Mouse (Mus musculus): ENCODE results near the gene Map3k1. TPM values are rescaled to one million over a fixed set of nuclear protein-coding genes. Genes with fewer than 3 reads are reported as not detected.
A peak's percentile ranks its signal among the peaks of the same experiment; 100 is the strongest.
"Not testable (repeated sequence)": the region's sequence is repeated elsewhere in the genome, so short reads cannot be mapped to it uniquely, and the experiment has no call there.

Map3k1 gene
- total RNA-seq, 2 experiments from 2014 or later, result 82.1 to 87.5 TPM

- no peak for DNase-seq (ENCODE audit: low spot score in 2 of 2)
Measured at GRCm38 (mm10) chr13:111744233-111745000, 64.4 kb downstream of the Map3k1 start.

DNA sequence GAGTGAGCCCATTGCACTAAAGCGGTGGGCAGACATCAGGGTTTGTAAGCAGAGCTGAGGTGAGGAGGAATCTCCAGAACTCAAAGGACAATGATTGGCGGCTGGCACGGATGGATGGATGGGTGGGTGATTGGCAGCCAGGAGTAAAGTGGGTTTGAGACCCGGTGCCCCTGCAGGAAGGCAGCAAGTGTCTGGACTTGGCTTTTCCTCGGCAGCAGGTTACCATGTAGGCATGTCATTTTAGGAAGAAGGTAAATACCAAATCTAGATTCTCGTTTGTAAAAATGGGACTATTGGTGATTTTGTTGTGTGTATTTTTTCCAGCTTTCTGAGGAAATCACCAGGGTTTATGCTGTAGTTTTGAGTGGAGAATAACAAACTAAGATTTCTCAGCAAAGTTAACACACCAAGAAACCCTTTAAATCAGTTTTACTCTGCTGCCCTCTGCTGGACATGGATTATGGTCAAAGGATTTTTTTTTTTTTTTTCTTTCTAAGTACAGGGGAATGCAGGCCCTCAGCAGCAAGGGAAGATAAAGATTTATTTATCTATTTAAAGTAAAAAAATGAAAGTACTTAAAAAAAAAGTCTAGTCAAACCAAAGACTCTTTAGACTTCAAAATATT lies 66.7 kb downstream of the Map3k1 start:
- DNase-seq (ENCODE audit: low spot score in 2 of 2), result no peak

GRCm38 (mm10) chr13:111741204-111741990 lies 67.4 kb downstream of the Map3k1 start:
- DNase-seq (ENCODE audit: low spot score in 2 of 2), result no peak

DNA sequence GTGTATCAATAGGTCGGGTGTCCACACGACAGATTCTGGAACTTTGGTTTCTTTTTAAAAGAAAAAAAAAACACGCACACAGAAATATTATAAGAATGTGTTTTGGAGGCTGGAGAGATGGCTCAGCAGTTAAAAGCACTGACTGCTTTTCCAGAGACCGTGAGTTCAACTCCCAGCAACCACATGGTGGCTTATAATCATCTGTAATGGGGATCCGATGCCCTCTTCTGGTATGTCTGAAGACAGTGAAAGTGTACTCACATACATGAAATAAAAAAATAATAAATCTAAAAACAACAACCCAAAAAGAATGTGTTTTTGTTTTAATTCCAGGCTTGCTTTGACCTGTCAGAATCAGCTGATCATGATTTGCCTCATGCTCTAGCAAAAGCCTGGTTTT lies 81.9 kb downstream of the Map3k1 start:
- DNase-seq (ENCODE audit: low spot score in 2 of 2), result no peak

DNA sequence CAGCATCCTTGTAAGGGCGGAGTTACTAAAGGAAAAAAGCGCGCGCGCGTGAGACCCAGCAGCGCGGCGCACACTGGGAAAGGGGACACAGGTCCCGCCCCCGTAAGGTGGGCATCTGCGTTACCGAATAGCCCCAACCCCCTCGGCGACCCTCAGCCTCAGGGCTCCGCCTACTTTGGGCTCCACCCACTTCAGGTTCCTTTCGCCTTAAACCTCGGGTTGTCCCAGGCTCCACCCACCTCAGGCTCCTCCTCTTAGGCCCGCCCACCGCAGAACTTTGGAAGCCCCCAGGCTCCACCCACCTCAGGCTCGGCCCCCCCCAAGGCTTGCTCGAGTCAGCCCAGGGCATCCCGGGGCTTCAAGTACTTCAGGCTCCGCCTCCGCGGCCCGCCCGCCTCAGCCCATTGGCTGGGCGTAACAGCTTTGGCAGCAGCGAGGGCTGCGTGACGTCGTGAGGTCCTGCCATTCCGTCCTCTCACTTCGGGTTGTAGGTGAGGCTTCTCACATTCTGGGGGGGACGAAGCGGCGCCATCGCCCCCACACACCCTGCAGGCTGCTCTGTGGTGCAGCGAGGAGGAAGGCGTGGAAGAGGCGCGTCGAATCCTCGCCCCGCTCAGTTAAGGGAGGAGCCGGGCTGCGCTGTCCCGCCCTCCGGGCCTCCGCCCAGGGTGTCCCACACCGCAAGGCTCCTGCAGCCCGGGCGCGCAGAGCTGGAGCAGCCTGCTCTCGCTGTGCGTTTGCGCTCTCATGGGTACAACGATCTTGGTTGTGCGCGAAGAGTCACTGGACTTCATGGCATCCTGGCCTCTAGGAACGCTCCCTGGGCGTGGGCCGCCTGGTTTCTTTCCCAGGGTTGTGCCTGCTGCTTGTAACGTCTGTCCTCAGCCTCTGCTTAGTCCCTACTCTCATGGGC lies 83.4 kb downstream of the Map3k1 start:
- peak; percentile 85 to 95 for DNase-seq (ENCODE audit: low spot score in 2 of 2)

DNA sequence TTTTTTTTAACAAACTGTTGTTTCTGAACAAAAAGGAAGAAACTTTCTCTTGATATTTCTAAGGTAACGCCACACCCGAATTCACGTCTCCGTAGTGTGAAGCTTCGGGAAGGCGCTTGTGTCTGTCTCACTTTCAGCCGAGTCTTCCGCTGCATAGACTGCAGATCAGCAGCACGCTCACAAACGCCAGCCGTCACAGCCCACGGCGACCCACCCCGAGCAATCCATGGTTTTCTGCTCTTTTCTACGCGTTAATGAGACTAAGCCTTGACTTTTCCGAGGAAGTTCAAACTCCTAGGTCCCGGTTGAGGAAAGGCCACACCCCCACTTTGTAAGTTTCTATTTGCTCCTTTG lies 84.0 kb downstream of the Map3k1 start:
- DNase-seq (ENCODE audit: low spot score in 2 of 2), result no peak

DNA sequence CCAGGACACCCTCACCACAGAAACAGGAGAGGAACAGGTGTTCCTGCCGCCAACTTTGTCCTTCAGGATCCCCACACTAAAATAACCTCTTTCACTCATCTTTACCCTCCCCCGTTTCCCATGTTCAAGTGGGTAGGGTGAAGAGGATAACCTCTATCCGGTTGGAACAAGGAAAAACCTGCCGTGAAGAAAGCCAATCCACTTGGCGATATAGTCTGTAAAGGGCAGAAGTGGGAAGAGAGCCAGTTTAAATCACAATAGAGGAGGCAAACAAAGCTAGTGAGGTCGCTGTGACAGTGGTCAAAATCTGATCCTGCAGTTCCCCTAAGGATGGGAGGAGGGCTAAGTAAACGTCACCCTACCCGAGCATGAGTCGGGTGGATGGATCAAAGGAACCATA lies 89.1 kb downstream of the Map3k1 start:
- no peak for DNase-seq (ENCODE audit: low spot score in 2 of 2)

DNA sequence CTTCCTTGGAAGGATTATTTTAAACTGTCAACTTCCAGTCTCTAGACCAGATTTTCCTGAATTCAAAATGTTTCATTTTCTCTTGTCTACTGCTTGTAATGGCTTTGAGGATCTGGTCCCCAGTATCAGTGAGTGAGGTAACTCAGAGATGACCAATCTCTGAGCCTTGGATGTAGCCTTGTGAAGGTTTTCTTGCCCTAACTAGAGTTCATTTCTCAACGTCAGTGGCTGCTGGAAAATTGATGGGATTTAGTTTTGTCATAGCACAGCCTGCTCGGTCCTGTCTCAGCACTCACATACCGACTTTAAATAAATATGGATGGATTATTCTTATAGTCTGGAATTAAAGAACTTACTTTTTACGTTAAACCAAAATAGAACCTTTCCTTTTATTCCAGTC lies 98.3 kb downstream of the Map3k1 start:
- no peak for DNase-seq (ENCODE audit: low spot score in 2 of 2)

GRCm38 (mm10) chr13:111703952-111704351 lies 104.8 kb downstream of the Map3k1 start:
- DNase-seq (ENCODE audit: low spot score in 2 of 2), result not testable (repeated sequence)

- DNase-seq (ENCODE audit: low spot score in 2 of 2), result no peak
Measured at GRCm38 (mm10) chr13:111703396-111703795, 105.4 kb downstream of the Map3k1 start.

Other genes starting within 250 kb of the Map3k1 start
- not detected for gene Gm10198, start 216.2 kb downstream of the Map3k1 start, total RNA-seq (2021)
- gene Mier3, start 128.0 kb downstream of the Map3k1 start, total RNA-seq (2021), result 10 to 100 TPM; 46.7 to 48.9 TPM